Mouse (Mus musculus): ENCODE results near the gene Exoc3l4. TPM values are rescaled to one million over a fixed set of nuclear protein-coding genes. Genes with fewer than 3 reads are reported as not detected.
A peak's percentile ranks its signal among the peaks of the same experiment; 100 is the strongest.

Exoc3l4 gene
- total RNA-seq, 2 experiments from 2014 or later: 5.1 to 6.7 TPM

DNA sequence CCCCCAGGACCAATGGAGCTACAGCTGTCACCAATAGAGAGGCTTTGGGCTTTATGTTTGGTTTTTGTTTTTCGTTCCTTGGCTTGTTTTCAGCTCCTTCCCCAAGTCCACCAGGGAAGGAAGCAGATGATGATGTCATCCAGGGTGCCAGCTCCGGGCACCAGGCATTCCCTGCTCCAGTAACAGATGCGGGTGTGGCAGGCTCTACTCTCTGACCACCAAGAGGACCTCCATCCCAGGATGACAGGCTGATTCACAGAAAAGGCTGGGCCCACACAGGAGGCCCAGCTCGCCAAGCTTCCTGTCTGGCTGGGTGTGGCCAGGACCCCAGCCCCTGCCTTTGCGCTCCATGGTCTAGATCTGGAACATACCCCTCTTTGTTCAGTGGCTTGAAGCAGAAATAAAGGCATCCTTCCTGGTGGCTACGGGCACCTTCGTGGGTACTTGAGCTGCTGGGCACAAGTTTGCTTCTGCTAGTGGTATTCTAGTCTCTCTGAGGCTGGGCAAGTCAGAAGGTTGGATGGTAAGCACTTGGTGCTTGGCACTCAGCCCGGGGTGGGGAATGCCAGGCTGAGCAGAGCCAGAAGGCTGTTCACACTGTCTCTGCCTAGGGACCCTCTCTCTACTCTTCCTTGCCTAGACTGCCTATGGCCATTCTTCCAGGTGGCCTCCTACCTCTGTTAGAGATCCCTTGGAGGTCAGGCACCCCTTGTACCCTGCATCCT lies 5.0 kb upstream of the Exoc3l4 start:
- DNase-seq: no peak

DNA sequence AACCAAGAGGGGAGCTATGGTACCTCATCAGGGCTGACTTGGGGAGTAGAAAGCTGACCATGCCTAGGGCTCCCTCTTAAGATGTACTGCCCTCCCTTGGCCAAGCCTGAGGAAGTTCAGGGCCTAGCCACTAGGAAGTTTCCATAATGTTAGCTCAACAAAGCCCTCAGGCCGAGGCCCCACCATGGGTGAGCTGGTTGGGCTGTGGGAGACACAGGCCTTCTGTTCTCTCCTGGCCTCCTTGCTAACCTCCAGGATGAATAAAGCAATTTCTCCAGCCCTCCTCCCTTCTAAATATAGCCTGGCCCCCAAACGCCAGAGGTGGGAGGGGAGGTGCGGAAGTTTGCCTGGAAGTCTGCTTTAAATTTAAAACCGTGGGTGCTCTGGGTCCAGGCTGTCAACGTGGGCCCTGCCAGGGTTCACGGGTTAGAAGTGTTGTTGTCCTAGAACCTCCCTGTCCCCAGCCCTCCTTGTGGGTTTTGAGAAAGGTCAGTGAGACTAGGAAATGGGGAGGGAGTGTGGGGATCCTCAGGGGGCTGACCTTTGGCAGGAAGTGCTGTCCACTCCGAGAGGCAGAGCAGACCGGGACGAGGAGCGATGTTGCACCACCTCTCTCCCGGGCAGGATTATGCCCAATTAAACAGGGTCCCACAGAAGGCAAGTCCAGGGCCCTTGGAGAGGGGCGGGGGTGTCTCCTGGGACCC lies 4.1 kb upstream of the Exoc3l4 start:
- peak; percentile 46 for DNase-seq

- peak; percentile 95 for DNase-seq
Observed at GRCm38 (mm10) chr12:111413300-111413699, 3.5 kb upstream of the Exoc3l4 start.

- DNase-seq: no peak
Observed at GRCm38 (mm10) chr12:111419918-111420317, 3.1 kb downstream of the Exoc3l4 start.

DNA sequence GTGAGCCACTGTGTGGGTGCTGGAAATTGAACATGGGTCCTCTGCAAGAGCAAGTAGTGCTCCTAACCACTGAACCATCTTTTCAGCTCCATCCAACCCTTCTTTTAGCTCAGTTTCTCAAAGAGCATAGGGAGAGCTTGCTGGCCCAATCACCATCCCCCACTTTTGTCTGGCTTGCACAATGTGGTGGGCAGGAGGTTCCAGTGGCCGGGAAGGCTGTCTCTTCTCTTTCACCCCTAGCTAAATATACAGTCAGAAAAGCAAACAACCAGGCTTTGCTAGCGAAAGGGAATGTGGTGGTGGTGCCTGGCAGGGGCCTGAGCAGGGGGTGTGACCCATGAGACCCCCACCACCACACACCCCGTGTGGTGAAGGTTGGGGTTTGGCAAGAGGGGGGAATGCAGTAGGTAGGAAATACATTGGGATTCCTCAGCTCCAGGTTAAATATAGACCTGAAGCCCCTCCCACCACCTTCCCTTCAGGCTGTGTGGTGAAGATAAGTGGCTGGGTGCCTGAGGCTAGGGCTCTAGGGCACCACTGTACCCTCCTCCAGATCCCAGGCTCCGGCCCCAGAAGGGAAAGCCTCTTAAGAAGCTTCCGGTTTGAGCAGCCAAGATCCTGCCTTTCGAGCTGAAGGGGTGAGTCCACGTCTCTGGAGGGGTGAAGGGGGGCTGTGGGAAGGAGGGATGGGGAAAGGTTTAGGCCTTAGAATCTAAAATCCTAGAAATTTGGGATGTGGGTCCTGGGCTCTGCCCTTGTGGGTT lies 4.3 kb downstream of the Exoc3l4 start:
- DNase-seq: no peak

- DNase-seq: no peak
Observed at GRCm38 (mm10) chr12:111422852-111423251, 6.0 kb downstream of the Exoc3l4 start.

DNA sequence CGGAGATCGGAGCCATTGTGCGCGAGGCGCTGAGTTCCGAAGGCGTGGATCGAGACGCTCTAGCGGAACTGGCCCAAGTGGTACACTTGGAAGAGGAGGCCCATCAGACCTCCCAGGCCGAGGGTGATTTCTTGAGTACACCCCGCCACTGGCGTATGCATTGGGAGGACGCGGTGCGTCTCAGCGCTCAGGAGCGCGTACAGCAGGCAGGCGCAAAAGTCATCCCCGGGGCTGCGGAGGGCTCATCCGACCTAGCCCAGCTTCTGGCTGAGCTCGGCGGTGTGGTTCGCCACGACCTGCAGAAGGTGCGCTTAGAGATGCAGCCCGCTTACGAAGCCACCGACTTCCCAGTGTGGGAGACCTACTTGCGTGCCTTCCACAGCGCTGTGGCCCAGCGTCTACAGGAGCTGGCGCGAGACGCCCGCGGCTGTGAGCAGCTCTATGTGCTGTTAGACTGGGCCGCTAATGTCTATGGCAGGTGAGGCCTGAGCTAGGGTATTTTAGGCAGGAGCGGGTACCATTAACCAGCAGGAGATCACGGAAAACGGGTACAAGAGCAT lies 6.8 kb downstream of the Exoc3l4 start:
- no peak for DNase-seq

GRCm38 (mm10) chr12:111424547-111424946 lies 7.7 kb downstream of the Exoc3l4 start:
- DNase-seq: no peak

GRCm38 (mm10) chr12:111425258-111425657 lies 8.4 kb downstream of the Exoc3l4 start:
- DNase-seq: peak; percentile 93

DNA sequence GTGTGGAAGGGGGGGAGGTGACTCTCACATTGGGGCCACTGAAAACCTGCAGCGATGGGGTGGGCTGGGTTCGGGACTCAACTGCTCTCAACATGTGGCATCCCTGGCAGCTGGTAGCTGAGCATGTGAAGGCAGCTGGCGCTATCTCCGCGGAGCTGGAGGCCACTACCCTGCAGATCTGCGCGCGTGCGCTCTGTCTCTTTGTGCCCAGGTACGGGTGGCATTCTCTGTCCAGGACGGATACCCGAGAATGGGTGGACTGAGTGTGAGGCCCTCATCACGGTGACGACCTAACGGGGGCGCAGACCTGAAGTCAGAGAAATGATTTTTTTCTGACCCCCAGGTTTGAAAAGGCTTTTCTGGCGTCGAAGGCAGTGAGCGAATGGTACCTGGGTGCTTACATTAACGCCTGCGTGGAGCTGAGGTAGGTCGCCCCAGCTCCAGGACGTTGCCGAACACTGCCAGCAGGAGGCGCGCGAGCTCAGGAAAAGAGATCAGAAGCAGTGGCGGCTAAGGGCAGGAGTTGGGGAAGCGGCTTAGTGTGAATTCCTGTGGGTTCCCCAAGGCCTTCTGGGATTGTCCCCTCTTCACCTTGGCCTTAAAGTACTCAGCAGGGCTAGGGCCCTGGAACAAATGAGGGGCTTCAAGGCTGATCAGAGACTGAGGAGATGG lies 9.1 kb downstream of the Exoc3l4 start:
- DNase-seq: peak; percentile 96

DNA sequence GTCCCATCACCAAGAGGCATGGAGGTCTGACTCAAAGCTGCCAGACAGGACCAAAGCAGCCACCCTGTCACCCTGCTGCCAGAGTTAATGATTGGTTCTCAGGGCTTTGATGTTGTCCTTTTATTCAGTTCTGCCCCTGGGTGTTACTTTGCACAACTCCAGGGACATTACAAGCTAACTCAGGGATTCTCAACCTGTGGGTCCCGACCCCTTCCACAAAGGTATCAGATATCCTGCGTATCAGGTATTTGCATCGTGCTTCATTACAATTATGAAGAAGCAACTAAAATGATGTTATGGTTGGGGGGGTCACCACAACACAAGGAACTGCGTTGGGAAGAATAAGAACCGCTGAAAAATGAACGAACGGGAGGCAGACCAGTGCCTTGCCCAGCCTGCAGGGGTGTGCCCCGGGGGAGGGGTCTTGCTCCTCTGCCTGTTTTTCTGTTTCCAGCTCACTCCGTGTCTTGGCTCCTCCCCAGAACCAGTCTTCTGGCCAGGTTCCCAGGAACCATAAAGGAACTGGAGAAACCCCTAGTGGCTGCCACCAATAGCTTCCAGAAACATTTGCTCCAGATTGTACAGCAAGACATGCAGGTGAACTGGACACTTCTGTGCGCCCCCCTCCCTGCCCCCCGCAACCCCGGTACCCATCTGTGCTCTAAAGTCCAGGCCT lies 10.8 kb downstream of the Exoc3l4 start:
- no peak for DNase-seq

DNA sequence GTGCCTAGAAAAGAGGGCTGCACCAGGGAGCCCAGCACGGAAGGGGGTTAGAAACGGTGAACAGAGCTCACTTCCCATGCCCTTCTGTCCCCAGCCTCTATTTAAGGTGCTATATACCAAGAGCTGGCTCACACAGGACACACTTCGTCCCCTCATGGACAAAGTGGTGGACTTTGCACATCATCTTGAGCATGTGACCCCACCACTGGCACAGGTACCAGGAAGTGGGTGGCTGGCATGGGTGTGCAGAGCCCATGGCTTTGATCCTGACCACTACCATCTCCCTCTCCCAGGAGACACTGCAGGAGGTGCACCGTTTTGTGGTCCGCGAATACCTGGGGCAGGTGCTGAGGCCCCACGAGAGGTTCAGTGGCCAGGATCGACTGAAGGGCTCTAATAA lies 11.5 kb downstream of the Exoc3l4 start:
- no peak for DNase-seq

GRCm38 (mm10) chr12:111428961-111429911 lies 12.4 kb downstream of the Exoc3l4 start:
- peak; percentile 63 for DNase-seq

DNA sequence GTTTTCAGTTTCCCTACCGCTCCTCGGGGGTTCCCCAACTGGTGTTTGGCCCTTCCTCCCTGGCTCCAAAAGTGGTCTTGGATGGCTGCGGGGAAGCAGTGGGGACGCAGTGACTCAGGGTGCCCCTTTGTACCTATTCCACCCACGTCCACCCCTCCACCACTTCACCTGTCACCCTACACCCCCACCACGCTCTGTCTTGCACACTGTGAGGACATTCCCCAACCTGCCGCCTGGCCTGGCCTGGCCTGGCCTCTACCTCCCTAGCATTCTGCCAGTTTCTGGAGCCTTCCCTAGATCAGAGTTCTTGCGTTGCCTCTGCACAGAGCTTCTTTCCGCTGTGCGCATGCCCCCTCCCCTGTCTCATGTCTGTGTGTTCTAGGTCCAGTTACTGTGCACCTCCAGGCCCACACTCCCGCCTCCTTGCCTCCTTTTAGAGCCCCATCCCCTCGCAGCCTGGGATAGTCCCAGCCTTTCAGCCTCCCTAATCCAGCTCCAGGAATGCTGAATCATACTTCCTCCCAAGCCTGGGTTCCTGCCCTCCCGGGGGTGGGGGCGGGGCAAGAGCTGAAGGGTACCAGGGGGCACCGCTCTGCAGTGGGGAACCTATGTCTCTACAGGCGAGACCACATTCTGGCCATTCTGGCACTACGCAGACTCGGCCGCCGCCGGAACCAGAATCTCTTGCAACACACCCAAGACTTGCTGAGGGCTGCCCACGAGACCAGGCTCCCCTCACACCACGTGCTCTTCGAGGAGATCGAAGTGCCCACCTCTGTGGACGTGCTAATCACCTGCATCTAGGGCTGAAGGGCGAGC lies 13.4 kb downstream of the Exoc3l4 start:
- peak; percentile 67 for DNase-seq

GRCm38 (mm10) chr12:111430868-111431817 lies 14.3 kb downstream of the Exoc3l4 start:
- no peak for DNase-seq

- DNase-seq: no peak
Observed at GRCm38 (mm10) chr12:111432097-111432496, 15.3 kb downstream of the Exoc3l4 start.

DNA sequence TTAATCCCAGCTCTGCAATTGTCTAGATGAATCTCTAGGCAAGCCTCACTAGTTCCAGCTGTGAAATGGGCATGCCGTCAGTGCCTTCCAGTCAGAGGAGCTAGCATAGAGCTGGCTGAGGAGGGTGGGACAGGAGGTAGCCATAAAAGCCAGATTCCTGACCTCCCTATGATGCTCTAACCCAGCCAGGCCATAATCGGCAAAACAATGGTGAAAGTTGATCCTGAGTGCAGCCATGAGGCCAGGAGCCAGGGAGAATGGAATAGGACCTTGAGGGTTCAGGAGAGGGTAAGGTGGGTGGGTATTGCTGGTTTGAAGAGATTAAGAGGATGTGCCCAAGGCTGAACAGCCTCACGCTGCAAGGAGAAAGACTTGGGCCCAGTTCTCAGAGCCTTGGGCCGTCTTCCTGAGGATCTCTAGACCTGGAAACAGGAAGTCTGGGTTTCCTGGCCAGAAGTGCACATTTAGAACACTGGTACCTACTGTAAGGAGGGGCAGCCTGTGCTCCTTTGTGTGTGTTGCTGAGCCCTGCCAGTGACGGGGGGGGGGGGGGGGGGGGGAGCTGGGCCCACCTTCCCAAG lies 16.0 kb downstream of the Exoc3l4 start:
- DNase-seq: no peak
